Mouse (Mus musculus): ENCODE measurements around the gene Zfp981. TPM values are rescaled to one million over a fixed set of nuclear protein-coding genes. Genes with fewer than 3 reads are reported as not detected.
"Not testable (repeated sequence)": the region's sequence is repeated elsewhere in the genome, so short reads cannot be mapped to it uniquely, and the experiment has no call there.

Zfp981 gene
- polyA plus RNA-seq, 1 experiment, result 0.06 TPM

DNA sequence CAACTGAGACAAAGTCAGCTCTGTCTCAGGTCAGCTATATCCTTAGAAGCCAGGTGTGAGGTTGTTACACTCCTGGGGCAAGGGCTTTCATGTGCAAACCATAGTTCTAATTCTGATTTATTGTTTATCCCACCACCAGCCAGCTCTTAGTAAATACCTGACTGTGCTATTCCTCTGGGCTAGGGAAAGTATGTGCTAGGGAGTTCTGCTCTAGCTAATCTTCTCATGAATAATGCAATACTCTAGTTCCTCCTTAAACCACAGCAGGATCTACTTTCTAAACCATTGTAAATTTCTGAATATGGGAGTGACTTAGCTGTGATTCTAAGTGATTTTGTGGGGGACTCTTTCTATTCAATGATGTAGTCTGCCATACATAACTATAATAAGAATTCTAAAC is 9.4 kb upstream of the Zfp981 start:
- H3K36me3 ChIP-seq (ENCODE audit: control insufficient read depth, insufficient read depth), result no peaks in the 10 kb centered on the region
- no peak overlapping the region for H3K4me2 ChIP-seq (ENCODE audit: low read depth)
- H3K27me3 ChIP-seq (ENCODE audit: control insufficient read depth, insufficient read depth, insufficient read length), result no peaks in the 10 kb centered on the region
- H3ac ChIP-seq (ENCODE audit: control insufficient read depth, insufficient read length), result no peak overlapping the region
- H3K79me2 ChIP-seq (ENCODE audit: control insufficient read depth, insufficient read depth), result no peaks in the 10 kb centered on the region
- TF ChIP-seq USF1 (IDR thresholded peaks at IDR 0.05; ENCODE audit: low read depth) (no peak), TCF3 (IDR thresholded peaks at IDR 0.05; ENCODE audit: insufficient read length, low read depth) (no peak), TCF12 (IDR thresholded peaks at IDR 0.05; ENCODE audit: insufficient read depth, poor library complexity, severe bottlenecking) (no peak), E2F4 (IDR thresholded peaks at IDR 0.05; ENCODE audit: insufficient read depth) (no peak), MAX (IDR thresholded peaks at IDR 0.05; ENCODE audit: low read depth) (no peak), MYOD1 (IDR thresholded peaks at IDR 0.05; ENCODE audit: control insufficient read depth in 1 of 3, insufficient read length in 2 of 3, low read depth in 2 of 3) (no peak), POLR2A (IDR thresholded peaks at IDR 0.05; ENCODE audit: insufficient read length, low read depth) (no peak), SRF (IDR thresholded peaks at IDR 0.05; ENCODE audit: control insufficient read depth, insufficient read length, low read depth) (no peak), POLR2AphosphoS2 (IDR thresholded peaks at IDR 0.05; ENCODE audit: insufficient read length, low read depth) (no peak), REST (IDR thresholded peaks at IDR 0.05; ENCODE audit: insufficient read depth, insufficient read length) (no peak), MYOG (IDR thresholded peaks at IDR 0.05; ENCODE audit: control insufficient read depth in 1 of 3, insufficient read depth in 1 of 3, insufficient read length in 2 of 3, low read depth in 2 of 3) (no peak), CEBPB (IDR thresholded peaks at IDR 0.05; ENCODE audit: insufficient read depth, poor library complexity, severe bottlenecking) (no peak)
- no peak overlapping the region for H3K4me3 ChIP-seq

DNA sequence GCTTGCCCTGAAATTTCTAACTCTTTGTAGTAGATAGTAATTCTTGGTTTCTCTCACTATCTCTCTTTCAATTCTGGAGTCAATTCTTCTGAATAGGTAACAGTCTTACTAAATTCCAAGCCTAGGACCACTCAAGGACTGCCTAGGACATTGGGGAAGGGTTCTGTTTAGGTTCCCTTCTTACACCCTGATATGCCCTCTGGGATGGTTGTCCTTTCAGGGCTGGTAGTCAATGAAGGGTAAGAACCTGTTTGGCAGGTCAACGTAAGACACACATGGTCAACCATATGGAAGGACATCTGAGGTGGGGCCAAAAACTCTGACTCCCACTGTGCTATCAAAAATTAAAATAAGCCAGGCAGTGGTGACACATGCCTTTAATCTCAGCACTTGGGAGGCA is 9.0 kb upstream of the Zfp981 start:
- H3K4me2 ChIP-seq (ENCODE audit: low read depth), result no peak overlapping the region
- no peaks in the 10 kb centered on the region for H3K79me2 ChIP-seq (ENCODE audit: control insufficient read depth, insufficient read depth)
- no peaks in the 10 kb centered on the region for H3K36me3 ChIP-seq (ENCODE audit: control insufficient read depth, insufficient read depth)
- no peak overlapping the region for H3K4me3 ChIP-seq
- no peak for TF ChIP-seq POLR2AphosphoS2 (IDR thresholded peaks at IDR 0.05; ENCODE audit: insufficient read length, low read depth)
- no peak for TF ChIP-seq SRF (IDR thresholded peaks at IDR 0.05; ENCODE audit: control insufficient read depth, insufficient read length, low read depth)
- no peak for TF ChIP-seq MYOG (IDR thresholded peaks at IDR 0.05; ENCODE audit: control insufficient read depth in 1 of 3, insufficient read depth in 1 of 3, insufficient read length in 2 of 3, low read depth in 2 of 3)
- no peak for TF ChIP-seq REST (IDR thresholded peaks at IDR 0.05; ENCODE audit: insufficient read depth, insufficient read length)
- TF ChIP-seq MAX (IDR thresholded peaks at IDR 0.05; ENCODE audit: low read depth), result no peak
- no peak for TF ChIP-seq E2F4 (IDR thresholded peaks at IDR 0.05; ENCODE audit: insufficient read depth)
- no peak for TF ChIP-seq TCF12 (IDR thresholded peaks at IDR 0.05; ENCODE audit: insufficient read depth, poor library complexity, severe bottlenecking)
- no peak for TF ChIP-seq MYOD1 (IDR thresholded peaks at IDR 0.05; ENCODE audit: control insufficient read depth in 1 of 3, insufficient read length in 2 of 3, low read depth in 2 of 3)
- H3K27me3 ChIP-seq (ENCODE audit: control insufficient read depth, insufficient read depth, insufficient read length), result no peaks in the 10 kb centered on the region
- no peak overlapping the region for H3ac ChIP-seq (ENCODE audit: control insufficient read depth, insufficient read length)

DNA sequence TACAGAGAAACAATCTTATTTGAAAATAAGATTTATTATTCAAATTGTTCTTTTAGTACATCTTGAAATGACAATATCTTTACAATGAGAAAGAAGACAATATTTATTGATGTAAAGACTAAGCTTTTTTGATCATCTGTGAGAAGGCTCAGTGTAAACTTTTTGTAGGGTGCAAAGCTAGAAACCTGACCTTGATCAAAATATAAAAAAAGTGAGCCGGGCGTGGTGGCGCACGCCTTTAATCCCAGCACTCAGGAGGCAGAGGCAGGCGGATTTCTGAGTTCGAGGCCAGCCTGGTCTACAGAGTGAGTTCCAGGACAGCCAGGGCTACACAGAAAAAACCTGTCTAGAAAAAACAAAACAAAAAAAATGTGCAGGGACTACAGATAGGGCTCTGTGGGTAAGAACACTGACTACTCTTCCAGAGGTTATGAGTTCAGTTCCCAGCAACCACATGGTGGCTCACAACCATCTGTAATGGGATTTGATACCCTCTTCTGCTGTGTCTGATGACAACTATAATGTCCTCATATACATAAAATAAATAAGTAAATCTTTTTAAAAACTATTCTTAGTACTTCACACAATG is 8.4 kb upstream of the Zfp981 start:
- not testable (repeated sequence) for H3K79me2 ChIP-seq (ENCODE audit: control insufficient read depth, insufficient read depth); H3ac ChIP-seq (ENCODE audit: control insufficient read depth, insufficient read length); H3K4me3 ChIP-seq; H3K27me3 ChIP-seq (ENCODE audit: control insufficient read depth, insufficient read depth, insufficient read length); H3K4me2 ChIP-seq (ENCODE audit: low read depth); H3K36me3 ChIP-seq (ENCODE audit: control insufficient read depth, insufficient read depth)

DNA sequence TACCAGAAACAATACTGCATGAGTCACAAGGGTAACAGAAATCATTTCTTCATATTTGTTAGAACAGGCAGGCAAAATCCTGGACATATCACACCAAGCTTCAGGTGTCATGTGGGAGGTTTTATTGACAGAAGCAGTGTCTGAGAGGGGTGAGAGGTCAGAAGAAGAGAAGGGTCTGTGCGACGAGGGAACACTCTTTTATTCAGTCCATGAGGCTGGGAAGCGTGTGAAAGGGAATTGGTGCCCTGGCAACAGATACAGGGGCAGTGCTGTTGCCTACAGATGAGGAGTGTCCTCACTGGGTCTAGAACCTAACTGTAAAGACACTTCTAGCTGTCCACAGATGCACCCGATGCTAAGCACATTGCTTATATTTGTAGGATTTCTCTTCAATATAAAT is 6.8 kb upstream of the Zfp981 start:
- no peak overlapping the region for H3K4me3 ChIP-seq
- TF ChIP-seq REST (IDR thresholded peaks at IDR 0.05; ENCODE audit: insufficient read depth, insufficient read length), result no peak
- TF ChIP-seq E2F4 (IDR thresholded peaks at IDR 0.05; ENCODE audit: insufficient read depth), result no peak
- TF ChIP-seq TCF12 (IDR thresholded peaks at IDR 0.05; ENCODE audit: insufficient read depth, poor library complexity, severe bottlenecking), result no peak
- no peak for TF ChIP-seq POLR2AphosphoS2 (IDR thresholded peaks at IDR 0.05; ENCODE audit: insufficient read length, low read depth)
- no peak for TF ChIP-seq POLR2A (IDR thresholded peaks at IDR 0.05; ENCODE audit: insufficient read length, low read depth)
- no peak overlapping the region for H3K4me2 ChIP-seq (ENCODE audit: low read depth)
- no peaks in the 10 kb centered on the region for H3K27me3 ChIP-seq (ENCODE audit: control insufficient read depth, insufficient read depth, insufficient read length)
- H3K36me3 ChIP-seq (ENCODE audit: control insufficient read depth, insufficient read depth), result no peaks in the 10 kb centered on the region
- H3K79me2 ChIP-seq (ENCODE audit: control insufficient read depth, insufficient read depth), result no peaks in the 10 kb centered on the region
- no peak overlapping the region for H3ac ChIP-seq (ENCODE audit: control insufficient read depth, insufficient read length)

DNA sequence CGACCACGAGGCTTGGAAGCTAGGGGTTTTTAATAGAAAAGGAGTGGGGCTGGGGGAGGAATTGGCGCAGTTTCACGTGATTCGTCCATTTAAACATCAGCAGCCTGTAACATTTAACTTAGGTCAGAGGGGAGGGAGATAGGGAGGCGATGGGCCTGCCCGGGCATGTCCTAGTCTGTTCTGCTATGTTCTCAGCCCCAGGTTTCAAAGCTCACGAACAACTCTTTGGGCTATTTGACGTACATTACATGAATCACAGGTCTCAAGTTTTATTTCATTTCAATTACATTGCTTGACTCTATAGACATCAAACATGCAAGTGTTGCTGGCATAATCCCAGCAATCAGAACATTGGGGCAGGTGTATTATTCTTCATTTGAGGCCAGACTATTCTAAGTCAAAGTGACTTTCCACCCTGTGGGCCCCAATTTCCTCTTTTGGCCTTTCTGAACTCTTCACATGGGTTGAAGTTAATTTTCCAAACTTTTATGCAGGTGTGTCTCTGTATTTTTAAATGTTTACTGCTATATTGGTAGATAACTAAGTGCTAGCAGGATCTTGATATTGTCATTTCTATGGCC is 4.0 kb upstream of the Zfp981 start:
- H3K4me3 ChIP-seq; H3ac ChIP-seq (ENCODE audit: control insufficient read depth, insufficient read length); H3K27me3 ChIP-seq (ENCODE audit: control insufficient read depth, insufficient read depth, insufficient read length); H3K4me2 ChIP-seq (ENCODE audit: low read depth); H3K36me3 ChIP-seq (ENCODE audit: control insufficient read depth, insufficient read depth); H3K79me2 ChIP-seq (ENCODE audit: control insufficient read depth, insufficient read depth): not testable (repeated sequence)

DNA sequence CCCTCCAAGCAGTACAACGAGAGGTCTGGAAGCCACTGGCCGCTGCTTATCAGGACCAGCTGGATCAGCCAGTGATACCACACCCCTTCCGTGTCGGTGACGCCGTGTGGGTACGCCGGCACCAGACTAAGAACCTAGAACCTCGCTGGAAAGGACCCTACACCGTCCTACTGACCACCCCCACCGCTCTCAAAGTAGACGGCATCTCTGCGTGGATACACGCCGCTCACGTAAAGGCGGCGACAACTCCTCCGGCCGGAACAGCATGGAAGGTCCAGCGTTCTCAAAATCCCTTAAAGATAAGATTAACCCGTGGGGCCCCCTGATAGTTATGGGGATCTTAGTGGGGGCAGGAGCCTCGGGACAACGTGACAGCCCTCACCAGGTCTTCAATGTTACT is 7.2 kb downstream of the Zfp981 start:
- H3K27me3 ChIP-seq (ENCODE audit: control insufficient read depth, insufficient read depth, insufficient read length); H3K79me2 ChIP-seq (ENCODE audit: control insufficient read depth, insufficient read depth); H3K36me3 ChIP-seq (ENCODE audit: control insufficient read depth, insufficient read depth); H3K4me3 ChIP-seq; H3ac ChIP-seq (ENCODE audit: control insufficient read depth, insufficient read length); H3K4me2 ChIP-seq (ENCODE audit: low read depth): not testable (repeated sequence)

DNA sequence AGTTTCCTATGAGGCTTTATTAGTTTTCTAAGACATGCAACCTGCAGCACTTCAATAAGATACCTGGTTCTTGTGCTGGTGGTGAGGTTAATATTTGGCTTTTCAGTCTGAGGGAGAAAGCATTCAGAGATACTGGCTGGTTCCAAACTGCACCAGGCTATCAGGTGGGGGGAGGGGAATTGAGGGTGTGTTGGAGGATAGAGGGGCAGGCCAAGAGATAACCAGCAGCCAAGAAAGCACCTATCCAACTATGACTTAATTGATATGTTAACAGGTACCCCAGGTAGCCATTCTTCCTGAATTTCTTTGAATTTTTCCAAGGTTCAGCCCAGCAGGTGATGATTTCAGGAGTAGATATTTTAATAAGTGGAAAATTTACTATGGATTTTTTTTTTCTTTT is 10.0 kb downstream of the Zfp981 start:
- not testable (repeated sequence) for H3K27me3 ChIP-seq (ENCODE audit: control insufficient read depth, insufficient read depth, insufficient read length); H3K4me2 ChIP-seq (ENCODE audit: low read depth); H3K79me2 ChIP-seq (ENCODE audit: control insufficient read depth, insufficient read depth); H3K36me3 ChIP-seq (ENCODE audit: control insufficient read depth, insufficient read depth); H3K4me3 ChIP-seq; H3ac ChIP-seq (ENCODE audit: control insufficient read depth, insufficient read length)
